Comparison of ENCODE assay signal across 8 mouse cellular contexts in the genomic region with DNA sequence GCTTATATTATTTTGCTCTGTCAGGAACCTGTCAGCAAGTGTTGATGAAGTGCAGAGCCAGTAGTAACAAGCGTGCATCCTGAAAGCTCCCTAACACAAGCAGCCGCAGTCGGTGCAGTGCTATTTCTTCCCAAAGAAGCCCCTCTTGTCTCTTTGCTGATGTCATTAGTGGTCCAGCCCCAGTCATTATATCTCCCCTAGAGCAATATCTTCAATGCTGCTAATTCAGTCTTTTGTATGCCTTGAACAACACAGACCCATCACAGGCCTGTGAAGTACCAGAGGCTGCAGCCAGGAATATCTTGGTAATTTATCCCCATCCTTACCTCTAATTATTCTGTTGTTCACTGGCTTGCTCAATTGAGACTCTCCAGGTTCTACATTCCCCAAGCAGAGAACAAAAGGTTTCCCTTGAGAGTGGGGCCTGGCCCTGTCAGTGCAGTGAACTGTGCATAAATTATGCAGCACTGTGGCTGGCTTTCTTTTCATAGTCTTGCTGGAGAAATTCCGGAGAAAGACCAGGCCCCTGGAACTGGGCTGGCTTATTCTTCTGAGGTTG.
DNase-seq lines count a peak whose midpoint lies in the region; ATAC-seq and TF ChIP-seq lines count a peak whose summit lies in the region.

No protein-coding gene starts in this region.

- peak; percentile 87 for TF ChIP-seq EP300 in CH12.LX (IDR thresholded peaks at IDR 0.05; ENCODE audit: low read length)

- no peak for TF ChIP-seq CTCF in CH12.LX (conservative IDR thresholded peaks at IDR 0.05 in 1 of 2, IDR thresholded peaks at IDR 0.05 in 1 of 2; ENCODE audit: low read depth in 2 of 2, low read length in 2 of 2)
- no peak for TF ChIP-seq CTCF in lung, adult 2 months (IDR thresholded peaks at IDR 0.05; ENCODE audit: insufficient read depth, low read length)

- peak overlapping the region; percentile 51; the same call in 1 of the 2 replicates for H3K27ac ChIP-seq in CH12.LX (ENCODE audit: insufficient read depth, low read depth)
- H3K27ac ChIP-seq in hindbrain, embryonic 13.5 days: peak overlapping the region; percentile 77
- peak overlapping the region; percentile 28; the same call in 1 of the 2 replicates for H3K27ac ChIP-seq in limb, embryonic 13.5 days

- in situ Hi-C loops in CH12.LX (cut with MboI; ENCODE audit: low pct_ligation_motif_present, low pct_unique_long_range_greater_than_20kb, low sequenced_read_pairs): no loop called here

- 7% methylated on average over 4 of the region's 4 CpGs for WGBS in hindbrain, embryonic 13.5 days
- 19% methylated on average over 4 of the region's 4 CpGs for WGBS in limb, embryonic 13.5 days
- WGBS in lung, adult 2 months: 70% methylated on average over 4 of the region's 4 CpGs

- H3K79me2 ChIP-seq in CH12.LX (replicated peaks; ENCODE audit: control insufficient read depth, extremely low read depth, insufficient read depth, poor library complexity, severe bottlenecking): no peaks in the 10 kb centered on the region

- DNase-seq in CH12.LX (ENCODE audit: extremely low read depth) (peak; percentile 79), ZHBTc4 (ENCODE audit: low read depth, low spot score) (peak; percentile 95)
- DNase-seq in cerebellum, adult 9-10 months: no peak
- DNase-seq in cerebellum, postnatal 4 days (ENCODE audit: low spot score in 2 of 2): no peak
- DNase-seq in cerebellum, postnatal 14 days: no peak
- DNase-seq in lung, adult 2 months: no peak

- no peak for TF ChIP-seq RAD21 in CH12.LX (IDR thresholded peaks at IDR 0.05; ENCODE audit: low read depth, low read length)

- H3K27me3 ChIP-seq in CH12.LX (replicated peaks): no peaks in the 10 kb centered on the region
- H3K27me3 ChIP-seq in hindbrain, embryonic 13.5 days: no peaks in the 10 kb centered on the region
- no peaks in the 10 kb centered on the region for H3K27me3 ChIP-seq in limb, embryonic 13.5 days

- H3K9ac ChIP-seq in CH12.LX (ENCODE audit: insufficient read depth, low read depth): no peak overlapping the region; the same call in 1 of the 2 replicates
- no peak overlapping the region for H3K9ac ChIP-seq in hindbrain, embryonic 13.5 days
- H3K9ac ChIP-seq in limb, embryonic 13.5 days: no peak overlapping the region

- peak overlapping the region; percentile 84 for H3K4me2 ChIP-seq in CH12.LX (ENCODE audit: insufficient read depth, low read depth, poor library complexity, severe bottlenecking)
- 0 out of 2 replicates have a peak overlapping the region, but pooled peaks have one; percentile 0 for H3K4me2 ChIP-seq in hindbrain, embryonic 13.5 days
- H3K4me2 ChIP-seq in limb, embryonic 13.5 days (replicated peaks): no peak overlapping the region

- TF ChIP-seq POLR2A in CH12.LX (IDR thresholded peaks at IDR 0.05; ENCODE audit: low read depth, low read length): no peak
- TF ChIP-seq POLR2A in lung, adult 2 months (IDR thresholded peaks at IDR 0.05; ENCODE audit: borderline replicate concordance, extremely low read depth, low read depth, low read length): no peak

- no peaks in the 10 kb centered on the region for H3K36me3 ChIP-seq in CH12.LX (replicated peaks in 1 of 2; ENCODE audit: control insufficient read depth in 1 of 2, insufficient read depth in 1 of 2, low read length in 1 of 2)
- no peaks in the 10 kb centered on the region for H3K36me3 ChIP-seq in hindbrain, embryonic 13.5 days
- H3K36me3 ChIP-seq in limb, embryonic 13.5 days: no peaks in the 10 kb centered on the region

- H3K4me1 ChIP-seq in CH12.LX (ENCODE audit: control insufficient read depth in 1 of 2, insufficient read depth in 2 of 2): peaks cover 34 to 79% of the 10 kb centered on the region in 2 experiments
- H3K4me1 ChIP-seq in hindbrain, embryonic 13.5 days (replicated peaks): peaks cover 13% of the 10 kb centered on the region
- H3K4me1 ChIP-seq in limb, embryonic 13.5 days: peaks cover 17% of the 10 kb centered on the region
- no peaks in the 10 kb centered on the region for H3K4me1 ChIP-seq in lung, adult 2 months (ENCODE audit: control insufficient read depth, insufficient read depth, low read length)

- H3K4me3 ChIP-seq in CH12.LX (replicated peaks in 1 of 3; ENCODE audit: low read depth in 2 of 3, low read length in 2 of 3, poor library complexity in 1 of 3): no peak overlapping the region
- H3K4me3 ChIP-seq in hindbrain, embryonic 13.5 days: no peak overlapping the region
- H3K4me3 ChIP-seq in limb, embryonic 13.5 days: no peak overlapping the region
- no peak overlapping the region for H3K4me3 ChIP-seq in lung, adult 2 months (replicated peaks; ENCODE audit: extremely low read depth, low read depth, low read length)

- ATAC-seq in hindbrain, embryonic 13.5 days (ENCODE audit: low FRiP score): peak; percentile 94
- ATAC-seq in limb, embryonic 13.5 days (ENCODE audit: low FRiP score, low read depth): no peak

- dilution Hi-C loops in CH12.LX (cut with MboI; ENCODE audit: extremely low pct_ligation_motif_present, extremely low pct_unique_long_range_greater_than_20kb, low sequenced_read_pairs): no loop called here

- H3K9me3 ChIP-seq in CH12.LX (replicated peaks; ENCODE audit: low read length): no peaks in the 10 kb centered on the region
- H3K9me3 ChIP-seq in hindbrain, embryonic 13.5 days: no peaks in the 10 kb centered on the region
- H3K9me3 ChIP-seq in limb, embryonic 13.5 days: no peaks in the 10 kb centered on the region

TF ChIP-seq in CH12.LX, 34 proteins besides CTCF, POLR2A, EP300 and RAD21:
- TF ChIP-seq ZNF384 (IDR thresholded peaks at IDR 0.05; ENCODE audit: low read depth, low read length): no peak
- TF ChIP-seq MEF2A (IDR thresholded peaks at IDR 0.05; ENCODE audit: borderline replicate concordance, low read depth, low read length): peak; percentile 83
- TF ChIP-seq TCF12 (IDR thresholded peaks at IDR 0.05; ENCODE audit: low read depth, low read length): peak; percentile 60; the same call in 1 of the 2 replicates
- no peak for TF ChIP-seq CHD2 (IDR thresholded peaks at IDR 0.05; ENCODE audit: low read length)
- peak; percentile 69 for TF ChIP-seq IRF4 (IDR thresholded peaks at IDR 0.05; ENCODE audit: low read depth, low read length)
- TF ChIP-seq MAFK (IDR thresholded peaks at IDR 0.05; ENCODE audit: insufficient replicate concordance, low read length): 0 out of 2 replicates have a peak, but pooled peaks have one; percentile 28
- no peak for TF ChIP-seq ZKSCAN1 (IDR thresholded peaks at IDR 0.05; ENCODE audit: borderline replicate concordance, low read depth, low read length)
- no peak for TF ChIP-seq SIN3A (IDR thresholded peaks at IDR 0.05; ENCODE audit: low read length)
- TF ChIP-seq ETS1 (conservative IDR thresholded peaks at IDR 0.05; ENCODE audit: low read depth, low read length): peak; percentile 63

Comparison
In these comparisons a context has a peak if more than half of its experiments do, and no peak if none do; other contexts are left out.
1. DNase-seq: peak in CH12.LX (single experiment) and ZHBTc4 (single experiment); none in cerebellum, adult 9-10 months (single experiment), cerebellum, postnatal 4 days (0 of 2), cerebellum, postnatal 14 days (0 of 2) and lung, adult 2 months (single experiment).
2. Peak in every context shown above with its lines, with median percentiles within 50 percentile points of each other: H3K27ac ChIP-seq.